Mouse (Mus musculus) lung, embryonic 16.5 days (tissue): ENCODE results near the gene Bcas3. TPM values are rescaled to one million over a fixed set of nuclear protein-coding genes. Genes with fewer than 3 reads are reported as not detected.
A peak's percentile ranks its signal among the peaks of the same experiment; 100 is the strongest.

Experiments used
- ATAC-seq: fragments of 200-750 bp; cut with Nextera tagmentation; 2 replicates; pipeline ENCODE4 v1.8.0; 2017; ENCODE audit warnings: low read depth, mild to moderate bottlenecking, moderate library complexity
- H3K27ac ChIP-seq: fragments of 300-500 bp; sonication (generic); 2 replicates; pipeline ENCODE4 v1.5.1; 2014; ENCODE audit warnings: mild to moderate bottlenecking, control low read depth, low read length
- H3K27me3 ChIP-seq: fragments of 300-500 bp; sonication (generic); 2 replicates; pipeline ENCODE4 v1.6.1; 2014; ENCODE audit warnings: low read depth, low read length, mixed read lengths; ENCODE audit not compliant: control insufficient read depth, insufficient read depth
- H3K36me3 ChIP-seq: fragments of 300-500 bp; sonication (generic); 2 replicates; pipeline ENCODE4 v1.6.1; 2014; ENCODE audit warnings: low read length; ENCODE audit not compliant: control insufficient read depth, insufficient read depth
- H3K4me1 ChIP-seq: fragments of 300-500 bp; sonication (generic); replicated peaks from 2 replicates; pipeline ENCODE4 v1.6.1; 2014; ENCODE audit warnings: low read length, mixed read lengths; ENCODE audit not compliant: control insufficient read depth, insufficient read depth
- H3K4me2 ChIP-seq: fragments of 300-500 bp; sonication (generic); 2 replicates; pipeline ENCODE4 v1.6.1; 2014; ENCODE audit warnings: low read depth, low read length, control low read depth
- H3K4me3 ChIP-seq: fragments of 300-500 bp; sonication (generic); 2 replicates; pipeline ENCODE4 v1.5.1; 2014; ENCODE audit warnings: mild to moderate bottlenecking, low read length, control low read depth
- H3K9ac ChIP-seq: fragments of 300-500 bp; sonication (generic); 2 replicates; pipeline ENCODE4 v1.6.1; 2014; ENCODE audit warnings: low read length, control low read depth
- H3K9me3 ChIP-seq: fragments of 300-500 bp; sonication (generic); 2 replicates; pipeline ENCODE4 v1.6.1; 2016; ENCODE audit warnings: low read length; ENCODE audit not compliant: control insufficient read depth
- WGBS: fragments of 180-500 bp; shearing (Covaris S2); extraction: QIAGEN DNeasy Blood & Tissue Kit; methylation state at CpG from one replicate; pipeline ENCODE4 v1.1.7; 2014; 5-methylcytosine and 5-hydroxymethylcytosine counted together
- polyA plus RNA-seq: library from polyadenylated mRNA; unstranded; fragments of >200 nt; fragmentation: Nextera tagmentation; extraction: Ambion mirVana; gene quantifications from 2 replicates; pipeline ENCODE4 v1.2.1, GENCODE M21; 2015

The Bcas3 gene
- polyA plus RNA-seq, 1 experiment from 2014 or later: 38.4 TPM

DNA sequence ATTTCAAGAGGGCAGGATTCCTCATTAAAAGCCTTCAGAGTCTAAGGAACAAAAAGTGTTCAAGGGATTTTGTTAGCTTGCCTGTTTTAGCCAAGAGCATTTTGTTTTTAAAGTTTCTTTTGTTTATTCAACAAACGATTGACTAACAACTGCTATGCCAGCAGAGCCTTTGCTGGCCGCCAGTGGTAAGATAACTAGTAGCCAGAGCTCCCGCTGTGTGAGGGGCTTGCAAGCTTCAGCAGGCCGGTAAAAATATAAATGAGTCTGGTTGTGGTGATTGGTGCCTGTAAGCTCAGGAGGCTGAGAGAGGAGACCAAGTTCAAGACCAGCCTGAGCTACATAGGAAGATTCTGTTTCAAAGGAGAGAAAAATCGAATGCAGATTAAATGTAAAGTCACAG is 385.6 kb downstream of the Bcas3 start:
- Histone ChIP-seq H3K4me3 (no peak overlapping the region), H3K4me2 (no peak overlapping the region), H3K9me3 (no peaks in the 10 kb centered on the region), H3K9ac (no peak overlapping the region; the same call in 1 of the 2 replicates), H3K4me1 (peaks cover 48% of the 10 kb centered on the region), H3K27me3 (no peaks in the 10 kb centered on the region), H3K27ac (peak overlapping the region; percentile 94), H3K36me3 (no peaks in the 10 kb centered on the region)
- no peak for ATAC-seq
- WGBS: 35% methylated on average over 5 of the region's 5 CpGs

DNA sequence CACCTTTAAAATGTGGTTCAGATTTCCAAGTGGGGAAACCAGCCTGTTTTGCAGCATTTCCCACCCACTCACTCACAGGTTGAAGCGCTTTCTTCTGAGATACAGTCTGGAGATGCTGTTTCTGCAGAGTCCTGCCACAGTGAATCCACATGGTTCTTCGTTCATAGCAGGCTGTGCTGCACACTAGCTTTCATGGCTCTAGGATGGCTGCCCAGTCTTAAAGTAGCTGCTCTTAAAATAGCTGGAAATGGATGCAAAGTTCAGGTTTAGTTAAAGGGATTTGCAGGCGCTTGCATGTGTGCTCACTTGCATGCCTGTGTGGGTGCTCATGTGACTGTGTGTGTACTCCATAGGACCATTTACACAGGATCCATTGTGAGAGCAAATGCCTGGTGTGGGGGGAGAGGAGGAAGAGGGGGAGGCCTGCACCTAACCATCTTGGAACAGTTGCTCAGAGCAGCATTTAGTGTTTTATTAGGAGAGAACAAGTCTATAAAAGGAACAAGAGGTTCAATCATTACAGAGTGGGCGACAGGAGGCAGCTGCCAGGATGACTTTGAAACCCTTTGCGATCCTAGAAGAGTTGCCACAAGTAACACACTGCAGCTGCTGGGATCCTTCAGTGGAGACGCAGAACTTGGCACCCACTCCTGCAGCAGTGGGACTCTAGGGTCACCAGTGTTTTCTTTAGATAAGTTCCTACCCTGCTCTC is 386.5 kb downstream of the Bcas3 start:
- peak overlapping the region; percentile 13; the same call in 1 of the 2 replicates for H3K4me2 ChIP-seq
- H3K36me3 ChIP-seq: no peaks in the 10 kb centered on the region
- H3K9me3 ChIP-seq: no peaks in the 10 kb centered on the region
- H3K27me3 ChIP-seq: no peaks in the 10 kb centered on the region
- H3K9ac ChIP-seq: 0 out of 2 replicates have a peak overlapping the region, but pooled peaks have one; percentile 5
- no peak overlapping the region; the same call in 1 of the 2 replicates for H3K4me3 ChIP-seq
- 20% methylated on average over 6 of the region's 6 CpGs for whole genome bisulfite sequencing
- peaks cover 40% of the 10 kb centered on the region for H3K4me1 ChIP-seq
- peak overlapping the region; percentile 94 for H3K27ac ChIP-seq
- peak; percentile 82 for ATAC-seq

DNA sequence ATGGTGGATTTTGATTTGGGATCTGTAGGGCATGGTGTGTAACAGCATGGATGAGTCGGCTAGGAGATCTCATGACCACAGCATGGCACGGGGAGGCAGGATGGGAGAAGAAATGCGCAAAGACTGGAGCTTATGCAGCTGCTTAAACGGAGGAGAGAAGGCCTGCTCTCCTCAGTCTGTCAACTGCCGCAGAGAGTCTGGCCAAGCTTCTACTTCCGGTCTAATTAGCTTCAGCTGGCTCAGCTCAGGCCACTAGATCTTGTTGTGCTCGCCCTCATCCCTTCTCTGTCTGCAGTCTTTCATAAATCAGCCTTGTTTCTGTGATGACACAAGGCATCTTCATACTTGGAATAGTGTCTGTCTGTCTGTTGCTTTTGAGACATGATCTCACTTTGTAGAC is 393.4 kb downstream of the Bcas3 start:
- no peak overlapping the region for H3K4me3 ChIP-seq
- peak; percentile 39; the same call in 1 of the 2 replicates for ATAC-seq
- H3K9ac ChIP-seq: peak overlapping the region; percentile 21; the same call in 1 of the 2 replicates
- no peaks in the 10 kb centered on the region for H3K27me3 ChIP-seq
- H3K4me2 ChIP-seq: no peak overlapping the region
- no peaks in the 10 kb centered on the region for H3K9me3 ChIP-seq
- 67% methylated on average over 7 of the region's 7 CpGs for WGBS
- peaks cover 5% of the 10 kb centered on the region for H3K4me1 ChIP-seq
- peak overlapping the region; percentile 48; the same call in 1 of the 2 replicates for H3K27ac ChIP-seq
- H3K36me3 ChIP-seq: no peaks in the 10 kb centered on the region

DNA sequence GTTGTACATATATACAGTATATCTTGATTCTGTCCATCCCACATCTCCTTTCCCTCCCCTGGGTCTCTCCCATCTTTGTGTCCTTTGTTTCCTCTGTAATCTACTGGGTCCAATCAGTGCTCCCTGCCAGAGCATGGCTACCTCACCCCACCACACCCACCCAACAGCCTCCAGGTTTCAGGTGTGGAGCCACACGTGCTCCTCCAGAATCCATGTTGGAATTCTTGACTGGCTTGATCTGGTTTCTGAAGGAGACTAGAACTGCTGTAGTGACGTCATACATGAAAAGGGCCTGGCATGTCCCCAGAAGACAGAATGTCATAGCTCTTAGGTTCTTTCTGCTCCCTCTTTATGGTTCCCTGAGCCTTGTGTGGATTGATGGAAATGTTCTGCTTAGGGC is 395.9 kb downstream of the Bcas3 start:
- Histone ChIP-seq H3K4me1 (peaks cover 5% of the 10 kb centered on the region), H3K27ac (no peak overlapping the region), H3K9ac (no peak overlapping the region), H3K4me2 (no peak overlapping the region), H3K36me3 (no peaks in the 10 kb centered on the region), H3K4me3 (no peak overlapping the region), H3K9me3 (no peaks in the 10 kb centered on the region), H3K27me3 (no peaks in the 10 kb centered on the region)
- 70% methylated on average over 2 of the region's 2 CpGs for WGBS
- no peak for ATAC-seq

DNA sequence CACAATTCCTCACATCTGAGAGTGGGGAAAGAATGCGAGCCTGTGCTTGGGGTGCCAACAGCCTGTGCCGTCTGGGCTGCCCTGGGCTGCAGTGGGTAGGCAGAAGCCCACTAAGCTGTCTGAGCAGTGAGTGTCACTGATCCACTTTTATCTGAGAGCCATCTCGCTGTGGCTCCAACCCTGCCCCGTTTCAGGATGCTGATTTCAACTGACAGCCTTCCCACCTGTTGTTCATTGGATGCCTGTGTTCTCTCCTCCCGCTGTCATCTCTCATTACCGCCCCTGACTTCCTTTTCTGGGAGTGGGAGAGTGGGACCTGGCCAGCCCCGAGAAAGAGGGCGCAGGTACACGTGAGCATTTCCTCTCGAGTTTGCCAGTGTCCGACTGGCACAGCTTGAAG is 398.2 kb downstream of the Bcas3 start:
- H3K9ac ChIP-seq: no peak overlapping the region
- no peaks in the 10 kb centered on the region for H3K36me3 ChIP-seq
- WGBS: 51% methylated on average over 11 of the region's 11 CpGs
- no peak for ATAC-seq
- peaks cover 9% of the 10 kb centered on the region for H3K4me1 ChIP-seq
- no peak overlapping the region for H3K4me3 ChIP-seq
- H3K27ac ChIP-seq: no peak overlapping the region
- H3K9me3 ChIP-seq: no peaks in the 10 kb centered on the region
- H3K4me2 ChIP-seq: no peak overlapping the region
- no peaks in the 10 kb centered on the region for H3K27me3 ChIP-seq

DNA sequence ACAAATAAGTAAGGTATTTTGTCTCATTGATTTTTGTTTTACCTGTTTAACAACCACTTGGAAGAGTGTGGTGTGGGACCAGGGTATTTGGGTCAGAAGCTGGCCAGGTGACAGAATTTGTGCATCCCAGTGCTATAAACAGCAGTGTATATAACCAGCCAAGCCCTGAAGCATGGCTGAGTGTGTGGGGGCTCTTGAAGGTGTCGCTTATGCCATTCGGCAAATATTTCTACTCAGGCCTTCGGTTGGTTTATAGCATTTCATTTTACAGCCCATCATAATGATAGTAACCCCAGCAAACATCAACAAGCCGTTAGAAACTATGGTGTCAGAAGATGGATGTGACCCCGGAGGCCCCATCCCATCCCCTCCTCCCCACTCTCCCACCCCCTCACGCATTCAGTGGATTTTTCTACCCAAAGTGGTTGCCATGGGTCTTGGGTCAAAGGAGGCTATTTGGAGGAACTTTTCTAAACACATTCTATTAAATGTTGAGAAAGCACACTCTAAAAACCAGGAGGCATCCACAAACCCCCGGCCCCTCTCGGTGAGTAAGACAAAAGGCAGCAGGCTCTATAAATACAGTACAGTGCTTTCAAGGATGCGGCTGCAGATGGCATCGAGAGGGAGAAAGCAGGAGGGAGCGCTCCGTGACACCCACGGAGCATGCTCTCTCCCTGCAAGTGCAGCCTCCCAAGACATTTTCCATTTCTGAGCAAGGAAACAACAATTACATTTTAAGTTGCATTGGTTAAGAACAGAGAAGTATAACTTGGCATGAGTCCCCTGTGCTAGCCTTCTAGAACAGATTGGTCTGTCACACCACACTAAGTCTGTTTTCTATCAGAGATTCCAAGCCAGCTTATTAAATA is 401.9 kb downstream of the Bcas3 start:
- WGBS: 36% methylated on average over 13 of the region's 13 CpGs
- peak; percentile 90 for ATAC-seq
- Histone ChIP-seq H3K4me2 (no peak overlapping the region), H3K4me1 (peaks cover 15% of the 10 kb centered on the region), H3K27me3 (no peaks in the 10 kb centered on the region), H3K9ac (no peak overlapping the region), H3K36me3 (no peaks in the 10 kb centered on the region), H3K4me3 (no peak overlapping the region), H3K9me3 (no peaks in the 10 kb centered on the region), H3K27ac (peak overlapping the region; percentile 88)

DNA sequence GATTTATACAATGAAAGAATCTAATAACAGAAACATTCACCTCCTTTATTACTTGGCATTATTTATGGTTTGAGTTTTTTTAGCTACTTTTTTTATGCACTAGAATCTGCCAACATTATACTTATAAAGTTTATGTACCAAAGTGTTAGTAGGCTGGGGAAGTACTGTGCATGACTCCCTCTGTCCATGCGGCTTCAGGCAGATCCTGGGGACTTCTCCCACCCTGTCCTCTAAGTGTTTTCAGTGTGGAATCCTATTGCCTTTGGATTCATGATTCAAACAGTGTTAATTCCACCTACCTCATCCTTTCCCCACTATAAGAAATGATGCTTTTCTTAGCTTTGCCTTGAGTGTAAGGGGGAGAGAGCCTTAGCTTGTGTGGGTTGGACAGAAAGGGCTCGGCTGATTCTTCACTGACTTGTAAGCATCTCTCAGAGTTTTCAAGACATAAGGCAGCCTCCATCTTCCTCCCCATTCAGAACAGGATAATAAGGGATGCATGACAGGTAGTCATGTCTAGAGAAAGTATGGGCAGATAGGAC is 402.6 kb downstream of the Bcas3 start:
- H3K27ac ChIP-seq: peak overlapping the region; percentile 95
- H3K4me2 ChIP-seq: no peak overlapping the region
- no peak overlapping the region for H3K4me3 ChIP-seq
- H3K9ac ChIP-seq: no peak overlapping the region
- ATAC-seq: peak; percentile 72
- 49% methylated on average over 2 of the region's 2 CpGs for WGBS
- peaks cover 22% of the 10 kb centered on the region for H3K4me1 ChIP-seq
- no peaks in the 10 kb centered on the region for H3K36me3 ChIP-seq
- no peaks in the 10 kb centered on the region for H3K9me3 ChIP-seq
- H3K27me3 ChIP-seq: no peaks in the 10 kb centered on the region

DNA sequence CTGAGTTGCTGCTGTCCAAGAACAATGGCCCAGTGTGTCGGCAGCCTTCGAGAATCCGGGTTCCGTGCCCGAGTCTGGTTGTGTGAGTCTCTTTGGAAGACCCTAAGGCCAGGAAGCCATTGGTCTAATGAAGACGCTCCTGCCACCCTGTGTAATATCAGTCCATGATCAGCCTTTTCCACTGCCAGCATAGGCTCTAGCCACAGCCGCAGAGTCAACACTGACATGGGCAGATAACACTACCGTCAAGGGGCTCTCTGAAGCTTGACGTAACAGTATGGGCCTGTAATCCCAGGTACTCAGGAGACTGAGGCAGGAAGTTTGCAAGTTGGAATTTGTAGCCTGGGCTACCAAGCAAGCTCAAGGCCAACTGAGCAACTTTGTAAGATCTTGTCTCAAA is 405.9 kb downstream of the Bcas3 start:
- WGBS: 73% methylated on average over 9 of the region's 9 CpGs
- no peaks in the 10 kb centered on the region for H3K36me3 ChIP-seq
- ATAC-seq: no peak
- no peak overlapping the region for H3K9ac ChIP-seq
- H3K4me1 ChIP-seq: peaks cover 28% of the 10 kb centered on the region
- H3K4me2 ChIP-seq: no peak overlapping the region
- no peak overlapping the region for H3K4me3 ChIP-seq
- no peaks in the 10 kb centered on the region for H3K27me3 ChIP-seq
- H3K27ac ChIP-seq: peak overlapping the region; percentile 94; the same call in 1 of the 2 replicates
- no peaks in the 10 kb centered on the region for H3K9me3 ChIP-seq
